In the genomic region with DNA sequence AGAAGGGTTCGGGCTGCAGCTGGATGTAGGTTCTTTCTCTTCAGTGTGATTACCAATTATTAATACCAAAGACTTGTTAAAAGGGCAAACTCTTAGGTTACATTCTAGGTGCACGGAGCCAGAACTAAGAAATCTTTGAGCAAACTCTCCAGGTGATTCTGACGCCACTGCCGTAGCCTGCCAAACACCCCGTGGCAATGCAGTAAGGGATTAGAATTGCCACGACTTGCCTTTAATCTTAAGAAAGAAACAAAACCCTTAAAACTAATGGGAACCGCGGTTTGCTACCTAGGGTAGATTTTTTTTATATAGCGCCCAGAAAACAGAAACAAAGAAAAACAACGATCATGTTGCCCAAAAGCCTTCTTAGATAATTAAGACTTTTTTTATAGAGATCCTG, we compare ENCODE assay signal across 8 mouse cellular contexts. TPM values are rescaled to one million over a fixed set of nuclear protein-coding genes. Genes with fewer than 3 reads are reported as not detected.
A peak's percentile ranks its signal among the peaks of the same experiment; 100 is the strongest.
DNase-seq lines count a peak whose midpoint lies in the region; ATAC-seq and TF ChIP-seq lines count a peak whose summit lies in the region.

No protein-coding gene starts in this region.

- H3K36me3 ChIP-seq in ES-Bruce4 (ENCODE audit: control insufficient read depth, insufficient read depth, low read length, poor library complexity, severe bottlenecking) = no peaks in the 10 kb centered on the region
- H3K36me3 ChIP-seq in forebrain, embryonic 15.5 days = no peaks in the 10 kb centered on the region
- H3K36me3 ChIP-seq in liver, postnatal 0 days (replicated peaks; ENCODE audit: insufficient read depth, low read length) = no peaks in the 10 kb centered on the region

- H3K27ac ChIP-seq in gastrocnemius, adult 2 months = peak overlapping the region; percentile 98
- peak overlapping the region; percentile 95 for H3K27ac ChIP-seq in ES-Bruce4 (ENCODE audit: insufficient read depth, low read length)
- H3K27ac ChIP-seq in forebrain, embryonic 15.5 days (replicated peaks) = peak overlapping the region; percentile 97
- H3K27ac ChIP-seq in liver, postnatal 0 days (ENCODE audit: low read depth) = peak overlapping the region; percentile 98

- intact Hi-C loops in gastrocnemius, adult 2 months (cut with DNase I) = loop anchor here (5.0 kb wide), 1 partner anchor 47 kb away; no protein-coding TSS in a partner anchor
- intact Hi-C loops in gastrocnemius, postnatal 36 days (cut with DNase I) = loop anchor here (5.0 kb wide), 1 partner anchor 47 kb away; no protein-coding TSS in a partner anchor

- no peak for TF ChIP-seq POLR2A in ES-Bruce4 (IDR thresholded peaks at IDR 0.05; ENCODE audit: insufficient read depth, low read length)

- TF ChIP-seq EP300 in ES-Bruce4 (IDR thresholded peaks at IDR 0.05; ENCODE audit: insufficient read depth, low read depth, low read length) = no peak
- no peak for TF ChIP-seq EP300 in liver, postnatal 0 days (IDR thresholded peaks at IDR 0.05; ENCODE audit: low read depth)

- peaks cover 2% of the 10 kb centered on the region for H3K4me1 ChIP-seq in ES-Bruce4 (ENCODE audit: control insufficient read depth, insufficient read depth, low read length)
- H3K4me1 ChIP-seq in forebrain, embryonic 15.5 days = peaks cover 35% of the 10 kb centered on the region
- peaks cover 22% of the 10 kb centered on the region for H3K4me1 ChIP-seq in liver, postnatal 0 days (ENCODE audit: insufficient read depth)

- 5% methylated on average over 10 of the region's 10 CpGs for WGBS in forebrain, embryonic 15.5 days
- 9% methylated on average over 10 of the region's 10 CpGs for WGBS in liver, postnatal 0 days (ENCODE audit: insufficient replicate concordance)

- H3K4me2 ChIP-seq in forebrain, embryonic 15.5 days (replicated peaks) = peak overlapping the region; percentile 76
- peak overlapping the region; percentile 96 for H3K4me2 ChIP-seq in liver, postnatal 0 days (ENCODE audit: low read depth, low read length)

- no peaks in the 10 kb centered on the region for H3K27me3 ChIP-seq in ES-Bruce4 (ENCODE audit: control insufficient read depth, insufficient read depth, low read length, poor library complexity, severe bottlenecking)
- H3K27me3 ChIP-seq in forebrain, embryonic 15.5 days = no peaks in the 10 kb centered on the region
- H3K27me3 ChIP-seq in liver, postnatal 0 days (ENCODE audit: insufficient read depth, low read length) = no peaks in the 10 kb centered on the region

- no peak for TF ChIP-seq CTCF in gastrocnemius, adult 2 months (IDR thresholded peaks at IDR 0.05)
- TF ChIP-seq CTCF in ES-Bruce4 (IDR thresholded peaks at IDR 0.05; ENCODE audit: low read depth, low read length) = no peak
- no peak for TF ChIP-seq CTCF in liver, postnatal 0 days (IDR thresholded peaks at IDR 0.05; ENCODE audit: low read depth)

- peak overlapping the region; percentile 75 for H3K4me3 ChIP-seq in gastrocnemius, adult 2 months
- peak overlapping the region; percentile 95 for H3K4me3 ChIP-seq in ES-Bruce4 (ENCODE audit: low read depth, low read length)
- H3K4me3 ChIP-seq in forebrain, embryonic 15.5 days = peak overlapping the region; percentile 69
- H3K4me3 ChIP-seq in liver, postnatal 0 days (ENCODE audit: low read depth, low read length) = peak overlapping the region; percentile 86

- no peaks in the 10 kb centered on the region for H3K9me3 ChIP-seq in ES-Bruce4 (replicated peaks; ENCODE audit: control insufficient read depth, insufficient read depth, low read length, poor library complexity, severe bottlenecking)
- no peaks in the 10 kb centered on the region for H3K9me3 ChIP-seq in forebrain, embryonic 15.5 days
- no peaks in the 10 kb centered on the region for H3K9me3 ChIP-seq in liver, postnatal 0 days (ENCODE audit: low read length)

- ATAC-seq in forebrain, embryonic 15.5 days (replicated peaks) = no peak
- ATAC-seq in liver, postnatal 0 days = no peak

- peak; percentile 31 for DNase-seq in gastrocnemius, adult 2 months
- no peak for DNase-seq in gastrocnemius, postnatal 36 days
- DNase-seq in liver, postnatal 0 days = no peak
- no peak for DNase-seq in adrenal gland, postnatal 4 days (ENCODE audit: low spot score in 2 of 2)
- no peak for DNase-seq in retina, embryonic 14.5 days (ENCODE audit: low spot score)
- no peak for DNase-seq in thymus, postnatal 36 days

- peak overlapping the region; percentile 99 for H3K9ac ChIP-seq in ES-Bruce4 (ENCODE audit: low read depth, poor library complexity, severe bottlenecking)
- H3K9ac ChIP-seq in forebrain, embryonic 15.5 days (replicated peaks) = peak overlapping the region; percentile 93
- peak overlapping the region; percentile 90 for H3K9ac ChIP-seq in liver, postnatal 0 days (replicated peaks)

RNA-seq across cellular contexts. Expression of a gene that starts 0.9 kb away (rescaled TPM):
- 10 to 100 TPM; 24.9 to 28.2 TPM for total RNA-seq in gastrocnemius, adult 2 months (2021)
- total RNA-seq in gastrocnemius, postnatal 36 days (2021) = 10 to 100 TPM; 21.0 to 27.2 TPM
- 752 and 769 TPM in 2 replicates for polyA plus RNA-seq in ES-Bruce4 (2011; ENCODE audit: insufficient read depth, insufficient read length, low read depth, missing spikeins)
- 417 and 426 TPM in 2 replicates for polyA plus RNA-seq in forebrain, embryonic 15.5 days (2015; fragmentation: Nextera tagmentation; extraction: Ambion mirVana)
- 155 and 160 TPM in 2 replicates for polyA plus RNA-seq in liver, postnatal 0 days (2015; fragmentation: Nextera tagmentation; extraction: Ambion mirVana)
- total RNA-seq in adrenal gland, postnatal 4 days (2021) = 100 to 1,000 TPM; 227 to 242 TPM

RNA-seq across cellular contexts. Expression of a gene that starts 51.2 kb away (rescaled TPM):
- under 1 TPM; 0.20 to 0.31 TPM for total RNA-seq in gastrocnemius, adult 2 months (2021)
- total RNA-seq in gastrocnemius, postnatal 36 days (2021) = under 1 TPM; 0.28 to 0.37 TPM
- polyA plus RNA-seq in ES-Bruce4 (2011; ENCODE audit: insufficient read depth, insufficient read length, low read depth, missing spikeins) = 0.58 and 0.93 TPM in 2 replicates
- polyA plus RNA-seq in forebrain, embryonic 15.5 days (2015; fragmentation: Nextera tagmentation; extraction: Ambion mirVana) = 0.74 and 0.99 TPM in 2 replicates
- polyA plus RNA-seq in liver, postnatal 0 days (2015; fragmentation: Nextera tagmentation; extraction: Ambion mirVana) = 0.12 and 0.17 TPM in 2 replicates
- 1 to 10 TPM; 1.9 to 2.1 TPM for total RNA-seq in adrenal gland, postnatal 4 days (2021)

Comparison
In these comparisons a context has a peak if more than half of its experiments do, and no peak if none do; other contexts are left out.
1. RNA of a gene that starts 0.9 kb away (total RNA-seq): 227 to 242 TPM in adrenal gland, postnatal 4 days; 24.9 to 28.2 TPM in gastrocnemius, adult 2 months and 21.0 to 27.2 TPM in gastrocnemius, postnatal 36 days; every median in the first group is over 4 times any median in the second.
2. Peak in every context shown above with its lines, with median percentiles within 50 percentile points of each other: H3K27ac ChIP-seq, H3K4me3 ChIP-seq and H3K9ac ChIP-seq.